Mouse (Mus musculus): ENCODE data around the gene Rhox4a.
"Not testable (repeated sequence)": the region's sequence is repeated elsewhere in the genome, so short reads cannot be mapped to it uniquely, and the experiment has no call there.

Rhox4a gene

DNA sequence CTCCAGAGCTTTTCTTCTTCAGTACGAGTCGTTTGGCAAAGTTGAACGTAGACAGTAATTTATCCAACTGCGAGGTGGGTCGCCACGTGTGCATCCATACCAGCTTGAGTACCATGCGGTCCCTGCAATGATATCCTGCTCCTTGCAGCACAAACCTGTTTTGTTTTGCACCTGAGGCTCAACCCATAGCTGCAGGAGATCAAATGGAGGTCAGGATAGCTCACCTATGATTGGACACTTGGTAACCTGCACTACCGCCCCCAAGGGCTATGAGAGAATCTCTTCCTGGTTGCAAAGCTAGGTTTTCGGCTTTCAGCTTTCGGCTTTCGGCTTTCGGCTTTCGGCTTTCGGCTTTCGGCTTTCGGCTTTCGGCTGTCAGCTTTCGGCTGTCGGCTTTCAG is at the start of gene Rhox4a:
TSS of gene Rhox4a (plus strand) at position 301 of the 400 bp plus-strand sequence.
- in situ Hi-C loops (cut with MboI; ENCODE audit: low sequenced_read_pairs): not testable (repeated sequence)

DNA sequence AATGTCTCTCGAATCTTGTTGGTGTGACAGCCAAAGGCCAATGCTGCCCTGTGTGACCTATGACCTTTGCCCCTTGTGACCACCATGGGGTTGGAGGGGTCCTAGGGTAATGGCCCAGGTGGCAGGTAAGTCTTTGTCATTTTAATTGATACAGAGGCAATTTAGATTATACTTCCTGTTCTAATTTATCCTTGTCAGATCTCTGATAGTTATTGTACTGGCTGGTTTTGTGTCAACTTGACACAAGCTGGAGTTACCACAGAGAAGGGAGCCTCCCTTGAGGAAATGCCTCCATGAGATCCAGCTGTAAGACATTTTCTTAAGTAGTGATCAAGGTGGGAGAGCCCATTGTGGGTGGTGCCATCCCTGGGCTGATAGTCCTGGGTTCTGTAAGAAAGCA is 43.0 kb upstream of the Rhox4a start, which contains the start of gene Rhox1:
TSS of gene Rhox1 (minus strand) at position 101 of the 400 bp plus-strand sequence.
- in situ Hi-C loops (cut with MboI; ENCODE audit: low sequenced_read_pairs): not testable (repeated sequence)

DNA sequence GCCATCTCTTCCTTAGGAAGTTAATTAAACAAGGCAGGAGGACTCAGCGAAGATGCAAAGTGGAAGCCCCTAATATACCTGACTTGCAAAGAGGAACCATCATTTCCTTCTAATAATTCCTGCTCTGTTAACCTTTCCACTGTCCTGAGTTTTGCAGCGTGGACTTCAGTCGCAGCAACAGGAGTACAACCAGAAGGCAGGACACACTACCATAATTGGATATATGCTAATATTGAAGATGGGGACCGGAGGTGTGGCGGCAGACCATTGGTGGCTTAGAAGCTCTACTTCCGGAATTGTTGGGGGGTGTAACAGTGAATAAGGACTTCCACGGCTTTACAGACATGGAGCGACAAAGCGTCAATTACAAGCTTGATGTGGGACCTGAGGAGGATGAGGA is 20.5 kb upstream of the Rhox4a start, which contains the start of gene Rhox2a:
TSS of gene Rhox2a (plus strand) at position 301 of the 400 bp plus-strand sequence.
- in situ Hi-C loops (cut with MboI; ENCODE audit: low sequenced_read_pairs): not testable (repeated sequence)

DNA sequence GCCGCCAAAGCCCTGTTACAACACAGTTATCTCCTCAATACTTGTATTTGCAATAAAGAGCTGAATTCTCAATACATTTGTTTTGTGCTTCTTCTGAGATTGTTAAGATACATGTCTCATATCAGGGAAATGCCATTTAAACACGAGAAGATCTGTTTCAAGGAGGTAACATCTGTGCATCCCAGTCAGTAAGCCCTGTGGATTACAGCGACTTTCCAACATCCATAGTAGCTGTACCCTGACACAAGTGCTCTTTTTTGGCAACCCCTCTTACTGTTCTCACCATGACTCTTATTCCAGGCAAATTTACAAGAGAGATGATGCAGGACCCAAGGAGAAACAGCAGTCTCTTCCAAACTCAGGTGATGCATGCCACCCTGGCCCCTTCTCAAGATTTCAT is 15.5 kb upstream of the Rhox4a start, which contains the start of gene Rhox3a:
TSS of gene Rhox3a (plus strand) at position 301 of the 400 bp plus-strand sequence.
- in situ Hi-C loops (cut with MboI; ENCODE audit: low sequenced_read_pairs): not testable (repeated sequence)

Measured in CH12F3 (cell line).